Mouse (Mus musculus) forelimb bud, embryonic 11.5 days (tissue): ENCODE results near the gene Ntn3.
A peak's percentile ranks its signal among the peaks of the same experiment; 100 is the strongest.

Experiments used
- DNase-seq: peaks from one replicate; pipeline ENCODE4 v3.0.0-alpha.2; 2012; ENCODE audit warnings: low read depth, low spot score

The Ntn3 gene

DNA sequence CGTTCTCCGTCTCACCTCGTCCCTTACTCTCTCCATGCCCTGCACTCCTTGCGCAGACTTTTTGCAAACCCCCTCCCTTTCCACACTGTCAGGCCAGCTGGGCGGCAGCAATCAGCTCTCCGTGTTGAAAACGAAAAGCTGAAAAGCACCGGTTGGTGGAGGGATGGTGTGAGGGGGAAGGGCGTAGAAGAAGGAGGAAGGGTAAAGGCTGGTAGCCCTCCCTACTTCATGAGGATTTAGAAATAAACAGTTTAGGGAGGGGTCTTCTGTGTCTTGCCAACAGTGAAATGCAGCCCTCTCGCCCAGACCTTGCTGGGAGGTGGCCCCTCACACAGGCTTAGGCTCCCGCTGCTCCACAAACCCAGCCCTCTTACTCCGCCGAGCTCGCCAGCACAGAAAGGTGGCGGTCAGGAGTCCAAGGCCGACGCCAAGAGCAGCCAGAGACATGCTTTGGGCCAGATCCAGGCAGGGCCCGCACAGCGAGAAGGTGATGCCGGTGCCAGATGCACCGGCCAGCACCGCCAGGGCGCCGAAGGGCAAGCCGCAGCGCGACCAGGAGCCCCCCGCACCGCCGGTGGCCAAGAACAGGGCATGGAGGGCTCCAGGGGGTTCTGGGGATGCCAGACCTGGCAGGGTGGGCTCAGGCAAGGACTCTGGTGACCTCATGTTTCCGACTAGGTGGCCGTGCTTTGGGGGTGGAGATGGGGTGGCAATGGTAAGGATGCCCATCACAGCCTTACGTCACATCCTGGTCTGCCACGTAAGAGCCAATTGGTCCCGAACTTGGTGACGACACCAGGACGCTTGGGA is 2.5 kb upstream of the Ntn3 start:
- DNase-seq: peak; percentile 92

DNA sequence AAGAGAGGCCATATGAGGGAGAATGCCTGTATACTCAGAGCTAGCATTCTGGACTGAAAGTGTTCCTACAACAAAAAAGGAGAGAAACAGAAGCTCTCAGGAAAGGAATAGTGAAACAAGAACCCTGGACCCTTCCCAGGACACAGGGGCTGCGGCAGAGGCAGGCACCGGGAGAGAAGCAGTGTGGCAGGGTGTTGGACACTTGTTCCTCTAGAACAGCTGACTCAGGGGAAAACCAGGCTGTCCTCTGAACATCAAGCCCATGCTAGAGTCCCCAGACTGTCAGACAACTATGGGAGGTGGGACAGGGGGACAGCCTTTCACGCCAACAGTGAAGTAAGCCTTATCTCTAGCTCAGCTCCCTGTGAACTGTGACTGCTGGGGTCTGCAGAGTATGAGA is 1.3 kb upstream of the Ntn3 start:
- DNase-seq: no peak

GRCm38 (mm10) chr17:24209916-24210240 is 547 bp upstream of the Ntn3 start:
- DNase-seq: no peak

GRCm38 (mm10) chr17:24208641-24209042 is 689 bp downstream of the Ntn3 start:
- DNase-seq: no peak

DNA sequence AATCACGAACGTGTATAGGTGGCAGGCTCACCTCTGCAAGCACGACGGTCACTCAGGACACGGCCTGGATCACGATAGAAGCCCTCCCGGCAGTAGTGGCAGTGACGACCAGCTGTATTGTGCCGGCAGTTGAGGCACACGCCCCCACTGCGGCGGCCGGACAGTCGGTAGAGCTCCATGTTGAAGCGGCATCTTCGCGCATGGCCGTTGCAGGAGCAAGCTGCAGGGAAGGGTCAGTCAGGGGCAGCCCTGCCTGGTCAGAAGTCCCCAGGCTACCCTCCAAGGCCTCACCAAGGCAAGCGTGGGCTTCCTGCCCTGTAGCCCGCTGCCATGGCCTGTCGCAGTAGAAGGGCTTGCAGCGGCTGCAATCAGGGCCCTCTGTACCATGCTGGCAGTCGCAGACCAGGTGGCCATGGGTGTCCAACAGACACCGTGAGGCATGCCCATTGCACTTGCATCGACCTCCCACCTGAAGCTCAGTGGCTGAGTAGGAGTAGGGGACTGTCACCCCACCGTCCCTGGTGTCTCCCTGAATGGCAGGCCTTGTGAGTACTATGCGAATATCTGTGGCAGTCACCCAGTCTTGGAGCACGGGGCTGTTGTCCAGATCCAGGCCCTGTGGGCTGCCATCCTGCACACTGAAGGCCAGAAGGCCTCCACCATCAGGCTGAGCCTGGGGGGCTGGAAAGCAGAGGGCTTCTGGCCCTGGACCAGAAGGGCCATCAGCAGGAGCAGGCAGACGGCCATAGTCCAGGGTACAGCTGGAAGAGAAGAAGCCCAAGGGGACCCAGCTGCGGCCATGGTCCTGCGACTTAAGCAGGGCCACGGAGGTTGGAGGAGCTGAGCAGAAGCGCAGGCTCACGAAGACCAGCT is 1.3 kb downstream of the Ntn3 start:
- DNase-seq: no peak

DNA sequence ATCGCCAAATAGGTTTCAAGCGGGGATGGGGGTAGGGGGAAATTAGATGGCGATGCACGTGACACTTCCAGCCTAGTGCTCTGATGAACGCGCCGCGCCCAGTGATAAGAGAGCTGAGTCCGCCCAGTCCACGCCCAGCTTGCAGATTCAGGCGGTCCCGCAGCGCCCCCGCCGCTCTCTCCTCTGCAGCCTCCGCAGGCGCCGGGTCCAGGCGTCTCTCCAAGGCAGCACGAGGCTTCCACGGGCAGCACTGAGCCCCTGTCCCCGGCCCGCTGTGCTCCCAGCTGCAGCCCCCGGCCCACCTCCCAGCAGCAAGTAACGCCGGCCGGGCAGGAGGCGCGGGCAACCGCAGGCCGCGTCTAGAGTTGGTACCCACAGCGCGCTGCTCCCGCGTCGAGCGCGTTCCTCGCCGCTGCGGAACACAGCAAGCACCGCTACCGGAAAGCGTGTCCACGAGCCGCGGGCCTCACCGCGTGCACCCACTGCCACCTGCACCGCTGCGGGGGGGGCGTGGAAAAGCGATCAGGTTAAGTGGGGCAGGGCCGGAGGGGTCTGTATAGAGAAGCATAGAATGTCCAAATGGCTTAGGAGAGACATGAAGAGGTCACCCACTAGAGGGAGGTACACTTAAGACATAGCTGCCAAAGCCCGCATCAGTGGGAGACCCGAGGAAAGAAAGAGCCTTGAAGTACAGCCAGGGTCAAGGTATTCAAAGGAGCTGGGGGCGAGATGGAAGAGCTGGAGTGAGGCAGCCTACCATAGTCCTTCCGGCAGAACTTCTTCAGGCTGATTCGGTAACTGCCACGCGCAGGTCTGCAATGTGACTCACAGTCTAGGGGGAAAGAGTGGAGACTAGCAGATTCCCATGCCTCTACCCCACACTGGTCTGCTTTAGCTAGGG is 2.6 kb downstream of the Ntn3 start:
- DNase-seq: no peak

GRCm38 (mm10) chr17:24205908-24206361 is 3.4 kb downstream of the Ntn3 start:
- no peak for DNase-seq

- peak; percentile 95 for DNase-seq
Observed at GRCm38 (mm10) chr17:24205284-24205888, 3.9 kb downstream of the Ntn3 start, which contains the start of gene Tbc1d24. TSS of gene Tbc1d24 (minus strand) at chr17:24205562.

- DNase-seq: no peak
Observed at GRCm38 (mm10) chr17:24204846-24205245, 4.5 kb downstream of the Ntn3 start.

DNA sequence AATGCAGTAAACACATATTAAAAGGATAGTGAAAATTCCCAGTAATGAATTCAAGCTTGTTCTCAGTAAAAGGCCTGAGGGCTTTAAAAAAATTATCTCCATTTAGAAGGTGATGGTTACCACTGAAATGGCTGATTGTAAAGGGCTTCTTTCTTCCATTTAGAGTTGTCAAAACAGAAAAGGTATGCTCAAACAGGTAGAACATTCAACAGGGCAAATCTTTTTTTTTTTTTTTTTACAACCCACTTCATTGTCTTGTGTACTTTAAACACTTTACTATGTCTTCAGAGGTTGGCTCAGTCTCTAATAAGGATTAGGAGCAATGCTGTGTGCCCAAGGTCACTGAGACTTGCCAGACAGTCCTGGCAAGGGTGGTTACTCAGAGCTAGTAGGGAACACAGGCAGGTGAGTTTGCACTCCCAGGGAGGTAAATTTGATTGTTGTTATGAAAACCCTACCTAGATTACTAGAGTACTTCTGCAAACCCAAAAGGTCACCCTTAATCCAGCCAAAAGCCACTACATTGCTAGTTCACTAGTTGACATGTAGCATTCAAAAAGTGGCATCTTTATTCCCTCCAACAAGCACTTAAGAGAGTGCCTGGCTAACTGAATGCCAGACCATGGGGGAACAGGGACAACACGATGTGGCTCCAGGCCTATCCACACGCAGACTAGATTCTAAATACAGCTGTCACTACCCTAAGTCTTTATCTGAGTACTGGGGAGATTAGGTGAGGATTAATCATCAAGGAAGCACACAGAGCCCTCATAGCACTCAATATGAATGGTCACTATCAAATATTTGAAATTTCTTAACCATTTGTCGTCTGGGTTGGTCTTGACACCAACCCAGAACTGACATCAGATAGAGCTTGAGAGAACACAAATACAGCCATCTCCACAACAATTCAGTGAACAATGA is 5.5 kb downstream of the Ntn3 start:
- DNase-seq: no peak

GRCm38 (mm10) chr17:24203068-24203467 is 6.3 kb downstream of the Ntn3 start:
- DNase-seq: no peak

DNA sequence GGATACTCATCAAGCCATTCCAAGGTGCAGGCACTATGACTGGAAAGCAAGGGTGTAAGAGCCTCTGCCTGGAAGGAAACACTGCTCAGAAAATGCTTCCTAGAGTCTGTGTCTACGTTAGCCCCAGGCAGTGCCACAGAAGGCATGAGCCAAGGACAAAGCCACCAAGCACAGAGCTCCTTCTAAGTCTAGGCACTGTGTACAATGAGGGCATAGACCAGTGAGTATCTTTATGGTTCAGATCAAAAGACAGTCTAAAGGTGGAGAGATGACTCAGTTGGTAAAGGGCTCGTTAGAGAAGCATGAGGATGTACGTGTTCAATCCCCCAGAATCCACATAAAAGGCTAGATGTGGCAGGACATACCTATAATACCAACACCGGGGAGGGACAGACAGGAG is 8.2 kb downstream of the Ntn3 start:
- no peak for DNase-seq

DNA sequence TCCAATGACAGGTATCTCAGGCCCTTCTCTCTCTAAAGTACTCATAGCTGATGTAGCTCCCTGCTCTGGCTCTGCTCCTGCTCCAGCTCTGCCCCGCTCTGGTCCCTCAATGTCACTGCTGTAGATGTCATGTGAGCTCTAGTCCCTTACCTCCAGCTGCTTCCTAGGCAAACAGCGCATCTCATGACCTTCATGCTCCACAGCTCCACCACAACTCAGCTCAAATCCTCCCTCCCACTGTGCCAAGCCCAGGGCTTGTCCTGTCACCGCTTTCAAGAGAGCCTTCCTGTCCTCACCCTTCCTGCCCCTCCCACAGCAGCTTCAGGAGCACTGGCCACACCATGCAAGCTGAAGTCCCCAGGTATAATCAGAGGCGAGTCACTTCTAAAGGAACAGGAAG is 9.6 kb downstream of the Ntn3 start:
- no peak for DNase-seq

DNA sequence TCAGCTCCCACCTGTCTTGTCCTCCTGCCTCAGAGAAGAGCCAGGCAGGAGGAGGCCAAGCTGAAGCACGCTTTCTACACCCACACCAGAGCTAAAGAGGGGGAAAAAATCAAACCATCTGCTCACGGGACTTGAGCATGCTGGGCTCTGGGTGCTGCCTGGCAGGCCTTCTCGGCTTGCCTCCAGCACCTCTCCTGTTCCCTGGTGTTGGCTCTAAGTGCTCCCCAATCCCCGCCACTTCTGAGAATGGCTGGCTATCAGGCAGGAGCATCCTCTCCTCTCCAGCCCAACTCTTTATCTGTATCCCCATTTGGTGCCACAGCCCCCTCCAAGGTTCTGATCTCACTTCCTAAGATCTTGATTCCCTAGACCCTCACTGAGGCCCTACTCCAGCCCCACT is 10.1 kb downstream of the Ntn3 start:
- DNase-seq: no peak

DNA sequence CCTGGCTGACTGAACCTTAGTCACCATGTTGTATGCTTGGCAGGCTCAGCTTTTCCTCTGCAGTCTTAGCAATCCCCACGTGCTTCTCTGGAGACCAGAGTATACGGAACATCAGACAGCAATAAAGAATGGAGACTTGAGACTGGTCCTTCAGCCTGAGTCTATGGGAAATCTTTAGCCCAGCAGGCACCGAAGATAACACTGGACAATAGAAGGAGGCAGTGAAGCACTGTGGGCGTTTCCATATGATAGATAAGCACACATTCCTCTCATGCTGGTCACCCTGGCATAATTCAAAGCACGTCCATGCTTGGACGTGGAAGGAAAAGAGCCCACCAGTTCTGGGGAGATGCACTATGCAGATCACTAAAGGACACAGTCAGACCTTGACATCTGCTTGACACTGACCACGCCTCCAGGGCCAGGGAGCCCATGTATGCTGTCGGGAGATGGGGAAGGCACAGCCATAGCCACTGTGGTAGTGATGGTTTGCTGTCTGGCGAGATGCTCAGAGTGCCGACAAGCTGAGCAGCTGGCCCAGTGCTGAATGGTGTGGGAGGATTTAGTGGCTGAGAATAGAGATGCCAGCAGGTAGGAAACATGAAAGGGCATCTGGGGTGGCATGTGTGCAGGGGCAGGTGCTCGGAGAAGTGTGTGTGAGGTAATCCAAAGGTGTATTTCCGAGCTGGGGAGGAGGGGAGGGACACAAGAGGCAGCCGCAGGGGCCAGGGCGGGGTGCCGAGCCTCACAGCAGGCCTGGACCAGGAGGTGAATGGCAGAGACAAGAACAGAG is 12.1 kb downstream of the Ntn3 start:
- no peak for DNase-seq

GRCm38 (mm10) chr17:24195349-24195748 is 14.0 kb downstream of the Ntn3 start:
- DNase-seq: no peak

DNA sequence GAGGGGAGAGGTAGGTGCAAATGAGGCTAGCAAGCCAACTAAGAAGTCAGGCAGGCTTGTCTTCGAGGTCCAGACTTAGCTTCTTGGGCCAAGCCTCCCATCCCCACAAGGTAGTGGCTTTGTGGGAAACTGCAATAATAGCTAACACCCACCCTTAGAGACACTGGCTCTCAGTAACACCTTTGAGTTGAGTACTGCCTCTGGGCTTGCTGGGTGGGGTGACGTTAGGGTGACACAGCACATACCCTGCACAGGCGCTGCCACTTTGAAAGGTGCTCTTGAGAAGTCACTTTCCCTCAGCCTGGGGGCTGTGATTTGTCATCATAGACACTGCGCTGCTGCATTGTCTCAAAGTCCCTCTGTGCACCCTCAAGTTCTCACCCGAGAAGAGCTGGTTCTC is 15.6 kb downstream of the Ntn3 start:
- no peak for DNase-seq

DNA sequence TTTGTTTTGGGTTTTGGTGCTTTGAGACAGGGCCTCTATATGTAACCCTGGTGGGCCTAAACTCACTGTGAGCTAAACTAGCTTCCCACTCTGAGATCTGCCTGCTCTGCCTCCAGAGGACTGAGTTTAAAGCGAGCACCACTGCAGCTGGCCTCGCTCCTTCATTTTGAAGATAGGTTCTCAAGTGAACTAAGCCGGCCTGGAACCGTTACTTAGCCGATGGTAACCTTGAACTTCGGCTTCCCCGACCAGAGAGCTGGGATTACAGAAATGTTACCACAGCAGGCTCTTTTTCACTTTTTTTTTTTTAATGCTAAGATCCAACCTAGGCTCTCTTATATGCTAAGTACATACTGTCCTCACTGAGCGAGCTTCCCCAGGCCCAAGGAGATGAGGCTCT is 16.1 kb downstream of the Ntn3 start:
- no peak for DNase-seq

- DNase-seq: no peak
Observed at GRCm38 (mm10) chr17:24192848-24193247, 16.5 kb downstream of the Ntn3 start.
